Mouse (Mus musculus): ENCODE measurements around the gene C1qa. TPM values are rescaled to one million over a fixed set of nuclear protein-coding genes. Genes with fewer than 3 reads are reported as not detected.

Gene C1qa
- polyA plus RNA-seq, 1 experiment: not detected

DNA sequence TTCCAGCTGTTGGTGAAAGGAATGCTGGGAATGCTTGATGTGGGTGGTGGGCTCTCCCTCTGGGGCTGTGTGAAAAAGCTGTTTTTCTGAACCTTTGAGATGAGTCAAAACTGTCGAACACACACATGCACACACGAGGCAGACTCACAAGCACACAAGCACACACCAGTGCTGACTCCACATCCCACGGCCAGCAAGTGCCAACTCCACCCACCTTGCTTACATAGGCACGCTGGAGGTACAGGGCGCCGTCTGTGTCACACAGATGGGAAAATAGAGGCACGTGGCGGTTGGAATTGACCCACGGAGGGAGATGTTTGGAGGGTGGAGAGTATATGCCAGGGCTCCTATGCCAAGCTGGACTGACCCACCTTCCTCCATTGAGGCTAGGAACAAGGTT lies 13.2 kb upstream of the C1qa start:
- Histone ChIP-seq H3K79me3 (ENCODE audit: low read depth) (no peaks in the 10 kb centered on the region), H3K79me2 (ENCODE audit: control insufficient read depth, insufficient read depth) (no peaks in the 10 kb centered on the region), H3K27me3 (ENCODE audit: control insufficient read depth, insufficient read depth, insufficient read length) (peaks cover 62% of the 10 kb centered on the region), H3K36me3 (ENCODE audit: control insufficient read depth, insufficient read depth) (no peaks in the 10 kb centered on the region), H3K4me3 (ENCODE audit: insufficient read depth, poor library complexity, severe bottlenecking) (no peak overlapping the region), H3ac (ENCODE audit: control insufficient read depth, insufficient read length, low read depth) (no peak overlapping the region)
- no peak for TF ChIP-seq MYOG (IDR thresholded peaks at IDR 0.05; ENCODE audit: control insufficient read depth, extremely low read depth, insufficient read length)
- TF ChIP-seq CEBPB (IDR thresholded peaks at IDR 0.05; ENCODE audit: low read depth): no peak
- TF ChIP-seq FOSL1 (IDR thresholded peaks at IDR 0.05; ENCODE audit: insufficient read depth, low read length, poor library complexity, severe bottlenecking): no peak
- no peak for TF ChIP-seq MAX (IDR thresholded peaks at IDR 0.05)
- TF ChIP-seq CTCF (IDR thresholded peaks at IDR 0.05; ENCODE audit: control insufficient read depth, insufficient read depth, insufficient read length): no peak
- TF ChIP-seq USF1 (IDR thresholded peaks at IDR 0.05; ENCODE audit: low read depth): no peak
- no peak for TF ChIP-seq MYOD1 (IDR thresholded peaks at IDR 0.05; ENCODE audit: control insufficient read depth, insufficient read length, low read depth)

DNA sequence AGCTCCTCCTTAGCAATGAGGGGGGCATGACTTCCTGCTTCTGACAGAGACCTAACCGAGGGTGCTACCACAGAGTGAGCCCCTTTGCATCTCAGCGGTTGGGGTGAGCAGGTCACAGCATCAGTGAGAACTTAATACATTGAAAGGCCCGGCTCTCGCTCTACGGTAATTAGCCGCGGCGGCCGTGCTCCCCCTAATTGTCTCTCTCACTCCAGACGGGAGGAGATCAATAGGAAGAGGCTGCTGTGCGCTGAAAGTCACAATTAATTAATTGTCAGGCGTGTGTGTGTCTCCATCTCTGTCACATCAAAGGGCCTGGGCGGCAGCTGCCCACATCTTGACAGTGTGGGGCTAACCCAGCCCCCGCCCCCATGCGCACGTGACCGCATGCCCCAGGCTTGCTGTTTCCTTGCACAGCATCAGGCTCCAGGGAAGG lies 12.6 kb upstream of the C1qa start:
- H3K27me3 ChIP-seq (ENCODE audit: control insufficient read depth, insufficient read depth, insufficient read length): peaks cover 60% of the 10 kb centered on the region
- H3K36me3 ChIP-seq (ENCODE audit: control insufficient read depth, insufficient read depth): no peaks in the 10 kb centered on the region
- TF ChIP-seq CEBPB (IDR thresholded peaks at IDR 0.05; ENCODE audit: low read depth) (no peak), USF1 (IDR thresholded peaks at IDR 0.05; ENCODE audit: low read depth) (no peak), MYOD1 (IDR thresholded peaks at IDR 0.05; ENCODE audit: control insufficient read depth, insufficient read length, low read depth) (no peak), CTCF (IDR thresholded peaks at IDR 0.05; ENCODE audit: control insufficient read depth, insufficient read depth, insufficient read length) (no peak), FOSL1 (IDR thresholded peaks at IDR 0.05; ENCODE audit: insufficient read depth, low read length, poor library complexity, severe bottlenecking) (no peak), MAX (IDR thresholded peaks at IDR 0.05) (no peak), MYOG (IDR thresholded peaks at IDR 0.05; ENCODE audit: control insufficient read depth, extremely low read depth, insufficient read length) (no peak)
- H3K4me3 ChIP-seq (ENCODE audit: insufficient read depth, poor library complexity, severe bottlenecking): no peak overlapping the region
- H3K79me2 ChIP-seq (ENCODE audit: control insufficient read depth, insufficient read depth): no peaks in the 10 kb centered on the region
- H3K79me3 ChIP-seq (ENCODE audit: low read depth): no peaks in the 10 kb centered on the region
- no peak overlapping the region for H3ac ChIP-seq (ENCODE audit: control insufficient read depth, insufficient read length, low read depth)

DNA sequence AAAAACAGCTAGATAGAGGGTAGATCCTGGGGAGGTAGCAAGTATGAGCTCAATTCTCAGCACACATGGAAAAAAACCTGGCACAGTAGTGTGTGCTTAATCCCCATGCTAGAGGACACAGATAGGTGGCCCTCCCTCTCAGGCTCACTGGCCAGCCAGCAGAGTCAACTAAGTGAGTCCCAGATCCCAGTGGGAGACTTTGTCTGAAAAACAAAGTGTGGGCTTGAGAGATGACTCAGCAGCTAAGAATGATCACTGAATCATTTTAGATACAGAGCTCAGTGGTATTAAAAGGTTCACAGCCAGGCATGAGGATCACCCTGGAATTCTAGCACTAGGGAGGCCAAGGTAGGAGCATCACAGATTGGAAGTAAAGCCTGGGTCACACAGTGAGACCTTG lies 9.2 kb upstream of the C1qa start:
- Histone ChIP-seq H3K36me3 (ENCODE audit: control insufficient read depth, insufficient read depth) (no peaks in the 10 kb centered on the region), H3K4me3 (ENCODE audit: insufficient read depth, poor library complexity, severe bottlenecking) (no peak overlapping the region), H3ac (ENCODE audit: control insufficient read depth, insufficient read length, low read depth) (no peak overlapping the region), H3K27me3 (ENCODE audit: control insufficient read depth, insufficient read depth, insufficient read length) (peaks cover 57% of the 10 kb centered on the region), H3K79me2 (ENCODE audit: control insufficient read depth, insufficient read depth) (no peaks in the 10 kb centered on the region), H3K79me3 (ENCODE audit: low read depth) (no peaks in the 10 kb centered on the region)
- TF ChIP-seq MYOD1 (IDR thresholded peaks at IDR 0.05; ENCODE audit: control insufficient read depth, insufficient read length, low read depth) (no peak), CEBPB (IDR thresholded peaks at IDR 0.05; ENCODE audit: low read depth) (no peak), MYOG (IDR thresholded peaks at IDR 0.05; ENCODE audit: control insufficient read depth, extremely low read depth, insufficient read length) (no peak), USF1 (IDR thresholded peaks at IDR 0.05; ENCODE audit: low read depth) (no peak), MAX (IDR thresholded peaks at IDR 0.05) (no peak), CTCF (IDR thresholded peaks at IDR 0.05; ENCODE audit: control insufficient read depth, insufficient read depth, insufficient read length) (no peak), FOSL1 (IDR thresholded peaks at IDR 0.05; ENCODE audit: insufficient read depth, low read length, poor library complexity, severe bottlenecking) (no peak)

DNA sequence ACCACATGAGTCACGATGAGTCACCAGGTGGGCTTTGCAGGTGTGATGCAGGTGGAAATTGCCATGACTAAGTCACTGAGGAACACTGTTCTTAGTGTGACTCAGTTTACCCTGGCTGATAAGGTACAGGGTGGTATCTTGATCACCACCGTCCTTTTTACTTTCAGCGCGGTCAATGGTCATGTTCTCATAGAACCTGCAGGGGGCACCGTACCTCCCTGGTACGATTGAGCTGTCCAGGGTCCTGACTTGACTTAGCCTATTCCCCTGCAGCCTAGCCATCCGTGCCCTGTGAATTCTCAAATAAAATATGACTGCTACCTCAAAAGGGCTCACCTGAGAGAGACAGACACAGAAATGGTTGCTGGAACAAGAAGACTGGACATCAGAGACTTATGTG lies 8.4 kb upstream of the C1qa start:
- no peak overlapping the region for H3ac ChIP-seq (ENCODE audit: control insufficient read depth, insufficient read length, low read depth)
- H3K4me3 ChIP-seq (ENCODE audit: insufficient read depth, poor library complexity, severe bottlenecking): no peak overlapping the region
- no peaks in the 10 kb centered on the region for H3K79me2 ChIP-seq (ENCODE audit: control insufficient read depth, insufficient read depth)
- no peak for TF ChIP-seq CEBPB (IDR thresholded peaks at IDR 0.05; ENCODE audit: low read depth)
- no peak for TF ChIP-seq USF1 (IDR thresholded peaks at IDR 0.05; ENCODE audit: low read depth)
- TF ChIP-seq MYOG (IDR thresholded peaks at IDR 0.05; ENCODE audit: control insufficient read depth, extremely low read depth, insufficient read length): no peak
- TF ChIP-seq CTCF (IDR thresholded peaks at IDR 0.05; ENCODE audit: control insufficient read depth, insufficient read depth, insufficient read length): peak; percentile 44
- no peak for TF ChIP-seq FOSL1 (IDR thresholded peaks at IDR 0.05; ENCODE audit: insufficient read depth, low read length, poor library complexity, severe bottlenecking)
- no peaks in the 10 kb centered on the region for H3K79me3 ChIP-seq (ENCODE audit: low read depth)
- H3K36me3 ChIP-seq (ENCODE audit: control insufficient read depth, insufficient read depth): no peaks in the 10 kb centered on the region
- peaks cover 54% of the 10 kb centered on the region for H3K27me3 ChIP-seq (ENCODE audit: control insufficient read depth, insufficient read depth, insufficient read length)

GRCm38 (mm10) chr4:136904767-136905539 lies 6.3 kb upstream of the C1qa start:
- Histone ChIP-seq H3K4me3 (ENCODE audit: insufficient read depth, poor library complexity, severe bottlenecking) (no peak overlapping the region), H3ac (ENCODE audit: control insufficient read depth, insufficient read length, low read depth) (no peak overlapping the region), H3K79me2 (ENCODE audit: control insufficient read depth, insufficient read depth) (no peaks in the 10 kb centered on the region), H3K36me3 (ENCODE audit: control insufficient read depth, insufficient read depth) (no peaks in the 10 kb centered on the region), H3K27me3 (ENCODE audit: control insufficient read depth, insufficient read depth, insufficient read length) (peaks cover 46% of the 10 kb centered on the region), H3K79me3 (ENCODE audit: low read depth) (no peaks in the 10 kb centered on the region)
- TF ChIP-seq CTCF (IDR thresholded peaks at IDR 0.05; ENCODE audit: control insufficient read depth, insufficient read depth, insufficient read length): no peak
- TF ChIP-seq USF1 (IDR thresholded peaks at IDR 0.05; ENCODE audit: low read depth): no peak

GRCm38 (mm10) chr4:136899154-136899553 lies 551 bp upstream of the C1qa start:
- H3K27me3 ChIP-seq (ENCODE audit: control insufficient read depth, insufficient read depth, insufficient read length): peaks cover 68% of the 10 kb centered on the region
- no peak for TF ChIP-seq USF1 (IDR thresholded peaks at IDR 0.05; ENCODE audit: low read depth)
- no peak for TF ChIP-seq MYOG (IDR thresholded peaks at IDR 0.05; ENCODE audit: control insufficient read depth, extremely low read depth, insufficient read length)
- no peak for TF ChIP-seq MAX (IDR thresholded peaks at IDR 0.05)
- TF ChIP-seq FOSL1 (IDR thresholded peaks at IDR 0.05; ENCODE audit: insufficient read depth, low read length, poor library complexity, severe bottlenecking): no peak
- no peak for TF ChIP-seq CEBPB (IDR thresholded peaks at IDR 0.05; ENCODE audit: low read depth)
- no peak for TF ChIP-seq CTCF (IDR thresholded peaks at IDR 0.05; ENCODE audit: control insufficient read depth, insufficient read depth, insufficient read length)
- no peak for TF ChIP-seq MYOD1 (IDR thresholded peaks at IDR 0.05; ENCODE audit: control insufficient read depth, insufficient read length, low read depth)
- no peak overlapping the region for H3K4me3 ChIP-seq (ENCODE audit: insufficient read depth, poor library complexity, severe bottlenecking)
- H3K79me3 ChIP-seq (ENCODE audit: low read depth): no peaks in the 10 kb centered on the region
- H3K36me3 ChIP-seq (ENCODE audit: control insufficient read depth, insufficient read depth): no peaks in the 10 kb centered on the region
- H3K79me2 ChIP-seq (ENCODE audit: control insufficient read depth, insufficient read depth): no peaks in the 10 kb centered on the region
- no peak overlapping the region for H3ac ChIP-seq (ENCODE audit: control insufficient read depth, insufficient read length, low read depth)

All from C2C12 (cell line).